Comparison of ENCODE assay signal across 26 mouse cellular contexts in genomic region chr19:45668986-45669385, GRCm38 (mm10).
"Had no signal": no experiment of that assay in that cellular context is flagged by ENCODE, and none has a peak within 500 bp of the region (broad histone marks: within the 10 kb centered on the region; RNA-seq: fewer than 3 reads in every experiment).

No protein-coding gene starts in this region.

- DNase-seq: cerebellum, adult 9-10 months; cerebellum, adult 9-11 months; cerebellum, postnatal 10 days; cerebellum, postnatal 14 days; cerebellum, postnatal 25 days; cerebellum, postnatal 36 days; embryo, embryonic 11 days; forebrain, postnatal 0 days; gastrocnemius, adult 2 months; gastrocnemius, postnatal 10 days; gastrocnemius, postnatal 14 days; gastrocnemius, postnatal 25 days; gastrocnemius, postnatal 36 days; heart, adult 18-20 months; heart, adult 2 months had no signal

- H3K9me3 ChIP-seq: embryonic facial prominence, embryonic 10.5 days; embryonic facial prominence, embryonic 12.5 days; embryonic facial prominence, embryonic 13.5 days; embryonic facial prominence, embryonic 15.5 days; forebrain, embryonic 10.5 days; forebrain, embryonic 12.5 days; forebrain, embryonic 13.5 days; forebrain, embryonic 15.5 days had no signal

- H3K4me1 ChIP-seq: embryonic facial prominence, embryonic 10.5 days; embryonic facial prominence, embryonic 12.5 days; embryonic facial prominence, embryonic 13.5 days; embryonic facial prominence, embryonic 15.5 days; forebrain, embryonic 12.5 days; forebrain, embryonic 13.5 days; forebrain, embryonic 15.5 days had no signal

- H3K36me3 ChIP-seq: embryonic facial prominence, embryonic 10.5 days; embryonic facial prominence, embryonic 12.5 days; embryonic facial prominence, embryonic 13.5 days; embryonic facial prominence, embryonic 15.5 days; forebrain, embryonic 10.5 days; forebrain, embryonic 12.5 days; forebrain, embryonic 15.5 days had no signal

- H3K27me3 ChIP-seq: embryonic facial prominence, embryonic 15.5 days had no signal

- H3K27ac ChIP-seq: embryonic facial prominence, embryonic 10.5 days; embryonic facial prominence, embryonic 12.5 days; embryonic facial prominence, embryonic 13.5 days; embryonic facial prominence, embryonic 15.5 days; forebrain, embryonic 10.5 days; forebrain, embryonic 12.5 days; forebrain, embryonic 13.5 days; forebrain, embryonic 15.5 days; gastrocnemius, adult 2 months; heart, adult 2 months had no signal

- ATAC-seq: forebrain, embryonic 13.5 days; forebrain, embryonic 14.5 days; forebrain, embryonic 15.5 days; forebrain, embryonic 16.5 days; forebrain, postnatal 0 days had no signal

- H3K4me3 ChIP-seq: embryonic facial prominence, embryonic 10.5 days; embryonic facial prominence, embryonic 12.5 days; embryonic facial prominence, embryonic 13.5 days; embryonic facial prominence, embryonic 15.5 days; erythroblast, embryonic 14.5 days; forebrain, embryonic 10.5 days; forebrain, embryonic 12.5 days; forebrain, embryonic 13.5 days; forebrain, embryonic 15.5 days; gastrocnemius, adult 2 months; heart, adult 2 months had no signal
